Mouse (Mus musculus) left cerebral cortex, adult 11 months (tissue): ENCODE data around the gene Tnc.

Experiments used
- DNase-seq: peaks from one replicate; pipeline ENCODE4 v3.0.0; 2022; ENCODE audit warnings: low spot score

Gene Tnc

GRCm38 (mm10) chr4:64046831-64047493 is at the start of gene Tnc:
Tnc (minus strand) TSS chr4:64047015.
- DNase-seq, result peak; percentile 60

GRCm38 (mm10) chr4:64094221-64094620 is 47.4 kb upstream of the Tnc start:
- DNase-seq, result peak; percentile 15

DNA sequence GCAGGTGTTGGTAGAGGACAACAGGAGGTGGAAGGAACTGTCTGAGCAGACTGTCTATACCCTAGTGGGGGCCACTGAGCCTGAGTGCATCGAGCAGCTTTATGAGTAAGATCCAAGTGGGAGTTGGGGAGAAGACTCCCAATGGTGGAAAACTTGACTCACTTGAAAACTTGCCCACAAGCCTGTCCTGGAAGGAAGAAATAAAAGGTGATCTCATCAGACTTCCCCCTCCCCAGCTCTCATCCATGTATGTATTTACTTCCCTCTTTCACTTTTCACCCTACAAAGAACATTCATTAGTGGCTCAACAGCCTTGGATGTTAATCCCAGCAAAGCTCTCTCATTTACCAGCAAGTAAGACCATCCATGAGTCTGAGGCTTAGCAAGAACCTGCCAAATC is 46.0 kb upstream of the Tnc start:
- DNase-seq, result no peak

- no peak for DNase-seq
Measured at GRCm38 (mm10) chr4:64089378-64089777, 42.6 kb upstream of the Tnc start.

DNA sequence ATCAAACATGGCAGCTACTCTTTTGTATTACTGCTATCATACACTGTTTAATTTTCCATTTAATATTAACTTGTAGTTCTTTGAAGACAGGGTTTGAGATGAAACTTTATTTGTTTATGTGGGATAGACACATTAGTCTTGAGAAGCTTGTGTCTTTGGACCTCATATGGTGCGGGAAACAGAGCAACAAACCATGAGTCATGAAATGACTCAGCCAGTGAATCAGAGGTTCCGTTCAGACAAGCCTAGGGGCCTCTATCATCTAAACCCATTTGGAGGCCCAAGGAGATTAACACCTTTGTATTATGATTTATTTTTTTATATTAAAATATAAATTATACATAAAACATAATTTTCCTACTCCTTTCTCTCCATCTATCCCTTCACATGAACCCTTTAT is 40.9 kb upstream of the Tnc start:
- no peak for DNase-seq

- no peak for DNase-seq
Measured at GRCm38 (mm10) chr4:64085993-64086567, 39.3 kb upstream of the Tnc start.

- DNase-seq, result no peak
Measured at GRCm38 (mm10) chr4:64083858-64084257, 37.0 kb upstream of the Tnc start.

DNA sequence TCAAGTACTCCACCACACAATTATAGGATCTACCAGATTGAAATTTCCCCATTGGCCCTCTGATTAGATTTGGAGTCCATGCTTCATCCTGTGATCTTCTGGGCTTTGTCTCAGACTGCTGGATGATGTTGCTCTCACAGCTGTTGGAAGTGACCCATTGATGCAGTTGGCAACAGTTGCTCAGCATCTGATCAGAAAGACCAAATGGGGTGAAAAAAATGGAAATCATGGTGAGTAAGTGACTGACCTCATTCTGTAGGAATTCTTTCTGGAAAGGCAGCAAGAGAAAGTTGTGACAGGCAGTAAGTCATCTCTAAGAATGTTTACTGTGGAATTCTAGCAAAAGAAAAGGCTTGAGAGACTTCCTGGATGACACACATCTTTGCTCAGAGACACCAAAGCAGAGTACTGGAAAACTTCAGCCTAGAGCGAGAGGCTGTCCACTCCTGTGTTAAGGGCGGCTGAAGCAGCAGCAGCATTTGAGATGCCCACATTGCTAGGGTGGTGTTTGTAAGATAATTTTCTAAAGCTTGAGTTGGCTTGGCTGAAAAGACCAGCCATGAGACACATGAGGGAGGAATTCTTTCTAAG is 31.3 kb upstream of the Tnc start:
- no peak for DNase-seq

GRCm38 (mm10) chr4:64076349-64077025 is 29.7 kb upstream of the Tnc start:
- DNase-seq, result no peak

- DNase-seq, result no peak
Measured at GRCm38 (mm10) chr4:64074725-64075124, 27.9 kb upstream of the Tnc start.

DNA sequence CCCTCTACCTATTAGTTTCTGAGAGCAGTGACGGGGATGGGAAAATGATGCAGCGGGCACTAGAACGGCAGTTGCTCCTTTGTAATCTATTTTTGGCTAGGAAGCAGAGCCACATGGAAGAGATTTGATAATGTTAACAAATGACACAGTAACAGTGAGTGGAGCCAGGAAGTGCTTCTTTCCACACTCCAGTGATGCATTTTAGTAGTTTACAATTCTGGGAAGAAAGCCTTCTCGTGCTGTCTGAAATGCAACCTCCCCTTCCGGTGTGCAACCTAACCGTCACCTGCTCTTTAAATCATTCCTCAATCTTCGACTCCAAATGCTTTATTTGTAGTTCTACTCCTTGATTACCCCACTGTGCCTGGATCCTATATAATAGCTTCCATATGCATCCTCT is 20.6 kb upstream of the Tnc start:
- no peak for DNase-seq

DNA sequence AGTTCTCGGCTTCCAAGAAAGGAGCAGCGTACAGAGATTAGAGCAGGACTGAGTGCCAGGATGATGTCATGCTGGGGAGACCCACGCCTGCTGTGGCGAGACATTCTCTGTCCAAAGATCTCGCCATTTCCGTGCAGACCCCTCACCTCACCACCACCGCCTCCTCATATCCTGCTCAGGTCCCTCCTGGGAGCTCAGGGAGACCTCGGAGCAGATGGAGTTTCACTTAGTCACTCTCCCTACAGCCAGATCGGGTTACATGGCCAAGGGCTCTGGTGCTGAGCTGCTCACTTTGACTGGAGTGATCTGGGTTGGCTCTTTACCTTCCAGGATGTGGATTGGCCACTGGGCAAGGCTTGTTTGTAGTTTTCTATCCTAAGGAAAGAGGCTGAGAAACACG is 18.5 kb upstream of the Tnc start:
- no peak for DNase-seq

DNA sequence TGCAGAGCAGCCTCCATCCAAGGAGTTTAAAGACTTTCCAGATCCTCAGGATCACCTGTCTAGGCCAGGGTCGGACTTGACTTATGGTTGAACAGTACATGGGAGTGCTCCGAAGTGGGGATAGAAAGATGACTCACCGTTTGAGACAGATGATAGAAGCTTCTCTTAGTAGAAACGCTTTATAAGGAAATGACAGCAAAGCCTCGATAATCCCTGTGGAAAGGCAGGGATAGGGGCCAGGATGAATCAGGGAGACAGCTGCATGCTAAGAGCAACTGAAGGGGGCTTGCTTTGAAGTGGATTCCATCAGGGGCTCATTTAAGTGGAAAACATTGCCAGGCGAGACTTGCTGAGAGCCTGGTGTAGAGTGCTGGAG is 12.0 kb upstream of the Tnc start:
- no peak for DNase-seq

- no peak for DNase-seq
Measured at GRCm38 (mm10) chr4:64058048-64058855, 11.4 kb upstream of the Tnc start.

- no peak for DNase-seq
Measured at GRCm38 (mm10) chr4:64048177-64048576, 1.4 kb upstream of the Tnc start.

GRCm38 (mm10) chr4:64043893-64044292 is 2.9 kb downstream of the Tnc start:
- no peak for DNase-seq

GRCm38 (mm10) chr4:64043371-64043770 is 3.4 kb downstream of the Tnc start:
- no peak for DNase-seq

GRCm38 (mm10) chr4:64039091-64039490 is 7.7 kb downstream of the Tnc start:
- no peak for DNase-seq

DNA sequence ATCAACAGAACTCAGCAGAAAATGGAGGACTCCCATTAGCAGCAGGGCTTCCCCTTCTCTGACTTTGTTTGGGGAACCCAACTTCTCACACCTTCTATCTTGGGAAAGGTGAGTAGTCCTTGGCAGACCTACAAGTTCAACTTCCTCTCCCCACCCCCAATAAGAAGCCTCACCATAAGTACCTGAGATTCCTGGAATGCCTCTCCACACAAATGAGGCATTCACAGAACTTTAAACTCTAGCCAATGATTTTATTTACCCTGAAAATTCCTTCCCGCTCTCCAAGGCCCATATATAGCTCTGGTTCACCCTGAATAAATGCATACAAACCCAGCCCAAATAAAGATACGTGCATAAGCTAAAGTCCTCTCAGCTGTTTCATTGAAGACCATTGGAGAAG is 9.3 kb downstream of the Tnc start:
- DNase-seq, result no peak

DNA sequence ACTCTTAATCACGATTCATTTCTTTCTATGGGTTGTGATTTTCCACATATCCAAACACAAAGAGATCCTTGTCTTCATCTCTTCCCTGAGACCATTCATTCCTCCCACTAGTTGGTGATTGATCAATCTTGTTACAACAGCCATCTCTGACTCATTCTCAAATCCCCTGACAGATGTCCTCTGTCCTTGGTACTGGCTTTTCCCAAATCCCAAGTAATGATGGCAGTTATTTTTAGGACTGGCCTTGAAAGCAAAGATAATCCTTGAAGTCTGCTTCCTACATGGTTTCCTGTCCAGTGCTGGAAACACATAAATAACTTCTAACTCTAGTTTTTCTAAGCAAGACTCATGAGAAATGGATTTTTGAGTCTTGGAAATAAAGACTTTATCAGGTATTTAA is 12.1 kb downstream of the Tnc start:
- DNase-seq, result no peak

GRCm38 (mm10) chr4:64033191-64033590 is 13.6 kb downstream of the Tnc start:
- DNase-seq, result no peak

DNA sequence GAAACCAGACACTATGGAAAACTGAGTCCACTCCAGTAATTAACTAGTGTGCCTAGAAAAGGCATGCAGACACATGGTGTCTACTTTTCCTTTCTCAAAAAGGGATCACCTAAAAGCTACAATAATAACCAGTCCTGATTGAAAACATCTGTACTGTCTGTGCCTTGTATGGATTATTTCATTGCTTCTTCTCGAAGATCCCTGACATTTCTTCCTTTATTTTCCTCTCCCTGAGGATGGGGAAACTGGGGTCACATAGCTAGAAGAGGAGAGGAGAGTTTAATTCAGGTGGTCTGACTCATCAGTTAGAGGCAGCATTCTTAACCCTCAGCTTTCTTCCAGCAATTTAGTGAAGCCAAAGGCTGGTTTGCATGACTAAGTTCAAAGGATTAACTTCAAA is 17.3 kb downstream of the Tnc start:
- no peak for DNase-seq
